Mouse (Mus musculus) lung, embryonic 15.5 days (tissue): ENCODE measurements at regions not wholly inside any gene's neighbourhood (a gene's known extent, or its start where the extent isn't known, plus 50 kb on each side); places are given as distances from the start of the nearest gene placed in this dataset.

ENCODE experiments used
- ATAC-seq: fragments of 200-750 bp; cut with Nextera tagmentation; 2 replicates; pipeline ENCODE4 v1.8.0; 2017; ENCODE audit warnings: moderate number of reproducible peaks, borderline replicate concordance; ENCODE audit not compliant: low FRiP score, low TSS enrichment; ENCODE audit errors: extremely low read depth
- H3K27ac ChIP-seq: fragments of 300-500 bp; sonication (generic); 2 replicates; pipeline ENCODE4 v1.5.1; 2015; ENCODE audit warnings: moderate library complexity, mild to moderate bottlenecking, inconsistent platforms
- H3K27me3 ChIP-seq: fragments of 300-500 bp; sonication (generic); 2 replicates; pipeline ENCODE4 v1.6.1; 2015; ENCODE audit warnings: inconsistent platforms
- H3K36me3 ChIP-seq: fragments of 300-500 bp; sonication (generic); 2 replicates; pipeline ENCODE4 v1.6.1; 2015; ENCODE audit warnings: inconsistent platforms
- H3K4me1 ChIP-seq: fragments of 300-500 bp; sonication (generic); 2 replicates; pipeline ENCODE4 v1.6.1; 2015; ENCODE audit warnings: inconsistent platforms
- H3K4me2 ChIP-seq: fragments of 300-500 bp; sonication (generic); 2 replicates; pipeline ENCODE4 v1.6.1; 2015; ENCODE audit warnings: inconsistent platforms, mild to moderate bottlenecking, moderate library complexity
- H3K4me3 ChIP-seq: fragments of 300-500 bp; sonication (generic); 2 replicates; pipeline ENCODE4 v1.5.1; 2015; ENCODE audit warnings: mild to moderate bottlenecking, inconsistent platforms
- H3K9ac ChIP-seq: fragments of 300-500 bp; sonication (generic); 2 replicates; pipeline ENCODE4 v1.6.1; 2015; ENCODE audit warnings: inconsistent platforms
- H3K9me3 ChIP-seq: fragments of 300-500 bp; sonication (generic); 2 replicates; pipeline ENCODE4 v1.6.1; 2016; ENCODE audit warnings: inconsistent platforms
- WGBS: fragments of 180-500 bp; shearing (Covaris S2); methylation state at CpG from one replicate; pipeline ENCODE4 v1.1.7; 2015; 5-methylcytosine and 5-hydroxymethylcytosine counted together

DNA sequence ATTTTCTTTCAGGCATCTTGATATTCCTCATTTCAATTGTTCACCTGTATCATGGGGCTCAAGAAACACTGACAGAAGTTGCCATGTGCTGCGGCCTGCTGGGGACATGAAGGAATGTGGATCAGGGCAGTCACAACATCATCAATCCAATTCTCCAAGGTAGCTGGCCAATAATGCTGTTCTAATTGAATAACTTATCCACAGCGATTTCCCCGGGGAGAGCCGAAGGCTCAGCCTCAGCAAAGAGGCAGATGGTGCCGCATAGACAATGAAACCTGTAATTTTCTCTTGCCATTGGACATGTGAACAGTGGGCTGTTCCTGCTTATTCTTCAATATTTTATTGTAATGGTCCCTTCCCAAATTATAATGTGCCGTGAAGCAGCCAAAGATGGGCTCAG lies 429.1 kb upstream of the Klf12 start:
- WGBS: 92% methylated on average over 6 of the region's 6 CpGs
- Histone ChIP-seq H3K36me3 (no peaks in the 10 kb centered on the region), H3K9me3 (no peaks in the 10 kb centered on the region), H3K9ac (no peak overlapping the region), H3K27me3 (no peaks in the 10 kb centered on the region), H3K4me2 (no peak overlapping the region), H3K27ac (no peak overlapping the region), H3K4me1 (no peaks in the 10 kb centered on the region), H3K4me3 (no peak overlapping the region)
- no peak for ATAC-seq

DNA sequence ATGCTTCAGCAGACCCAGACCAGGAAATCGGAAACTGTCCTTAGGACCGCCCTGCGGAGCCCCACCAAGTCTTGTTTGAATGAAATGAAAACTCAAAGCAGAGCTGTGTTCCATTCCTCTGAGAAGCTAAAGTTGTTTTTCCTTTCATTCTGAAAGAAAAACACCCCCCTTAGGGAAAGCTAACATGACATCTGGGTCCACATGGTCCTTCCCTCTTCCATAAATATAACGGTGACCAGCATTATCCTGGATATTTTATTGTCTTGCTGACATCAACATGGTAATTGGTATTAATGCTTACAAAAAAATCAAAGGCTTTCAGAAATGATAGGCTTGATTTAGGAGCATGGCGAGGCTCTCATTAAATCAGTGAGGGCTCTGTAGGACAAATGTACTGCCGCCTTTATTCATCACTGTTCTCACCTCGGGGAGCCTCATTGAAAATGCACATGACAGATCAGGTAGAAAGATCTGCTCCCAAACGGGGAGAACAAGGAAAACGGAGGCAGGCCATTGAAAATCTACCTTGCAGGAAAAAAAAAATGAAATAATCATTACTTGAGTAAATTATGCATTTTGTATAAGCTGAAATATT lies 381.0 kb upstream of the Klf12 start:
- 57% methylated on average over 9 of the region's 9 CpGs for WGBS
- Histone ChIP-seq H3K27me3 (no peaks in the 10 kb centered on the region), H3K4me2 (no peak overlapping the region), H3K36me3 (no peaks in the 10 kb centered on the region), H3K9me3 (no peaks in the 10 kb centered on the region), H3K4me1 (no peaks in the 10 kb centered on the region), H3K4me3 (no peak overlapping the region), H3K9ac (no peak overlapping the region), H3K27ac (no peak overlapping the region)
- no peak for ATAC-seq

DNA sequence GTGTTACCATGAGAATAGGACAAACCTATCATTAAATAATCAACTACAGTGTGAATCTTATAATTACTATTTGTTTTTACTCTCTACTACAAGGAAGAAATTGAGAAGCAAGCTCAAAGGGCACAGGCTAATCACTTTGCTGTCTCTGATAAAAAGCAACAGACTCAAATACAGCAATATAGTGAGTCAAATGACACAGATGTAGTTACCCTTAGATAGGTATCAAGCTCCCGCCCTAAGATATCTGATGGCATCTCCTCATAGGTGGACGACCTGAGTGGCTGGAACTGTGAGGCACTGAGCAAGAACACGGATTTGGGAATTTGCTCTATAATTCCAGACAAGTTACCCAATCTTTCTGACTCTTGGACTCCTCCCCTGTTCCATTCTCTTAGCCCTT lies 379.7 kb upstream of the Klf12 start:
- Histone ChIP-seq H3K27me3 (no peaks in the 10 kb centered on the region), H3K36me3 (no peaks in the 10 kb centered on the region), H3K4me2 (no peak overlapping the region), H3K27ac (no peak overlapping the region), H3K9ac (no peak overlapping the region), H3K9me3 (no peaks in the 10 kb centered on the region), H3K4me3 (no peak overlapping the region), H3K4me1 (no peaks in the 10 kb centered on the region)
- WGBS: 72% methylated on average over 3 of the region's 3 CpGs
- no peak for ATAC-seq

DNA sequence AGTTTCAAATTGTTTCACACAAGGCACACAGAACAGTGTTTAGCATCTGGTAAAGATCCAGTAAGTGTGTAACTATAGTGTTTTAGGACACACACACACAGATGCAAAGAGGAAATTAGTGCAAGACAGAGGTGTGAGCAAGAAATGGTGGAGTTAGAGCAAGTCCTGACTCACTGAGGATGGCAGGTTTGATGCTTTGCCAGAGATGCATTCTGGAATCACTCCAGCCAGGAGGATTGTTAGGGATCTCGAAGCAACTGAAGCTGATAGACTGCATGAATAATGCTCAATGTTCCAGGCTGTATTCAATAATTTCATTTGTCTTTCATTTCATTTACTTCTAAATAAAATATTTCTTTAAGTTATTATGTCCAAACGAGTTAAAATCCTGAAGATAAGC lies 357.6 kb upstream of the Klf12 start:
- Histone ChIP-seq H3K36me3 (no peaks in the 10 kb centered on the region), H3K9ac (no peak overlapping the region), H3K4me1 (no peaks in the 10 kb centered on the region), H3K9me3 (no peaks in the 10 kb centered on the region), H3K27me3 (no peaks in the 10 kb centered on the region), H3K4me3 (no peak overlapping the region), H3K4me2 (no peak overlapping the region), H3K27ac (no peak overlapping the region)
- WGBS: 50% methylated on average over 2 of the region's 2 CpGs
- no peak for ATAC-seq

DNA sequence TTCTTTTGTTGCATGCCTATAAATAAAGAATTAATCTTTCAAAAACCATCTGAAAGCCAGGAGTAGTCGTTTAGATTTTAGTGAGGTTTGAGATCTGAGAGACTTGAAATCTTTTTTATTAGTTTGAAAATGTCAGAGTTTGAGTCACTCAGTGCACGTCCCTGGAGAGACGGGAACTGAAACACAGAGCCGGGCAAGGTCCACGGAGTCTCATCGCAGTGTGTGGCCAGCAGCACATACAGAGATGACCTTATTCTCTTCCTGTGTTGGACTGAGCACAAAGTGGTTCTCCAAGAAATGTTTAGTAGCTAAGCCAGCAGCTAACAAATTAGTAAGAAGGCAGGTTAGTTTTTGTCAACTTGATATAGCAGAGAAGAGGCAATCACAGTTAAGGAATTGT lies 350.0 kb upstream of the Klf12 start:
- no peak for ATAC-seq
- Histone ChIP-seq H3K27ac (no peak overlapping the region), H3K27me3 (no peaks in the 10 kb centered on the region), H3K4me1 (no peaks in the 10 kb centered on the region), H3K9ac (no peak overlapping the region), H3K4me3 (no peak overlapping the region), H3K4me2 (no peak overlapping the region), H3K36me3 (no peaks in the 10 kb centered on the region), H3K9me3 (no peaks in the 10 kb centered on the region)
- WGBS: 68% methylated on average over 6 of the region's 6 CpGs

DNA sequence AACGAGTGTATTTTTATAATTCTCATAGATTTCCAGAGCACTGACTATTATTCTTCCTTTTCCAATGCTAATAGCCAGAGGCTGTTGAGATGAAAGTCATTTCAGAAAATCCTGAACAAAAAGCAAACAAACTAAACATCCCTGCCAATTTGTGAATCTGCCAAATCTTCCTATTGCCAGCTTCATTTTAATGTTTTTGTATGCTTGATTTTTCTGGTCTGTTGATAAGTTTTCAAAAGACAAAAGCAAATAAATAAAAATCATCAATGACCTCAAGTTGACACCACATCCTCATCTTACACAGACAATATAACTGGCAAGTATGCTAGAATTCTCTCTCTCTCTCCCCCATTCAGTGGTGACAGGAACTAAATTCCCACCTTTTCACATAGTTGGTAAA lies 347.2 kb upstream of the Klf12 start:
- Histone ChIP-seq H3K9ac (no peak overlapping the region), H3K4me3 (no peak overlapping the region), H3K9me3 (no peaks in the 10 kb centered on the region), H3K4me2 (no peak overlapping the region), H3K27me3 (no peaks in the 10 kb centered on the region), H3K4me1 (no peaks in the 10 kb centered on the region), H3K36me3 (no peaks in the 10 kb centered on the region), H3K27ac (no peak overlapping the region)
- WGBS: 44% methylated on average over 1 of the region's 1 CpGs
- no peak for ATAC-seq

DNA sequence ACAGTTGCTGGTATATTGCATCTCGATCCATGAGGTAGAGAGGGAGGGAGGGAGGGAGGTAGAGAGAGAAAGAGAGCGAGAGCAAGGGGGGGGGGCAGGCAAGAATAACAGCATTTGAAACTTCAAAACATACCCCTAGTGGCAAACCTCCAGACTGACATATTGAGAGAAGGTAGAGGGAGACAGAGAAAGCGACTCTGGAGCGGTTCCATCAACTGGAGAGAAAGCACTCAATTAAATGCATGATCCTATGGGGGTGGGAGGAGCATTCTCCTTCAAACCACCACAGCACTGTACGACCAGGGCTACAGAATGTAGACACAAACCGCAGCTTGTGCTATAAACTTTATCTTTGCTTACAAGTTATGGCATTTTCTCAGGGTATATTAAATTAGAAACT lies 345.7 kb upstream of the Klf12 start:
- H3K27ac ChIP-seq: no peak overlapping the region
- no peak overlapping the region for H3K4me3 ChIP-seq
- no peak for ATAC-seq
- 52% methylated on average over 6 of the region's 6 CpGs for WGBS
- H3K9ac ChIP-seq: no peak overlapping the region
- H3K9me3 ChIP-seq: no peaks in the 10 kb centered on the region
- H3K27me3 ChIP-seq: no peaks in the 10 kb centered on the region
- no peak overlapping the region for H3K4me2 ChIP-seq
- no peaks in the 10 kb centered on the region for H3K36me3 ChIP-seq
- no peaks in the 10 kb centered on the region for H3K4me1 ChIP-seq

DNA sequence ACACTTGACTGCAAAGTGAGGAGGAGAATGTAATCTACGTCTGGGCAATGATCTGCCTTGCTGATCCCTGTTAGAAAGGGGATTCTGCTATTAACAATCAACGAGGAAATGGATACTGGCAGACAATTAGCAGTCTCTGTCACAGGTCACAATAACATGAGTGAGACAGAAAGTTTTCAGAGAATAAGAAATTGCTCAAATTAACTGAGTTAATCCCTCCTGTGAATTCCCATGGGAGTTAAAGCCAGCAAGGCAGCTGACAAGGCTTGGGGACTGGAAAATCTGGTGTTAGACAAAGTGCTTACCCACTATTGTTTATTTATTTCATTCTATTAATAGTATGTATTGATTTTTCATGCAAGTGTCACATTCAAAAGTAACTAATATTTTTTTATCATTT lies 343.0 kb upstream of the Klf12 start:
- Histone ChIP-seq H3K27ac (no peak overlapping the region), H3K9ac (no peak overlapping the region), H3K36me3 (no peaks in the 10 kb centered on the region), H3K4me2 (no peak overlapping the region), H3K9me3 (no peaks in the 10 kb centered on the region), H3K4me1 (no peaks in the 10 kb centered on the region), H3K27me3 (no peaks in the 10 kb centered on the region), H3K4me3 (no peak overlapping the region)
- no peak for ATAC-seq
- 46% methylated on average over 2 of the region's 2 CpGs for WGBS

DNA sequence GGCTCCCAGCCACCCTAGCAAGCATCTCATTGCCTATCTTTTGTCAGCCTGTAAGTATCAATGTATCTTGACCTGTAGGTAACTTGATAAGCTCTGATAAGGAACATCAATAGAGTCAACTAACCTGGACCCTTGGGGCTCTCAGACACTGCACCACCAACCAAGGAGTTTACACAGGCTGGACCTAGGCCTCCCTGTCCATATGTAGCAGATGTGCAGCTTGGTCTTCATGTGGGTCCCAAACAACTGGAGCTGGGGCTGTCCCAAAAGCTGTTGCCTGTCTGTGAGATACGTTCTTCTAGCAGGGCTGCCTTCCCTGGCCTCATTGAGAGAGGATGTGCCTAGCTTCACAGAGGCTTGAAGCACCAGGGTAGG lies 335.2 kb upstream of the Klf12 start:
- WGBS: 80% methylated on average over 1 of the region's 1 CpGs
- H3K9ac ChIP-seq: no peak overlapping the region
- H3K9me3 ChIP-seq: no peaks in the 10 kb centered on the region
- no peak for ATAC-seq
- H3K4me2 ChIP-seq: no peak overlapping the region
- H3K27me3 ChIP-seq: no peaks in the 10 kb centered on the region
- H3K36me3 ChIP-seq: no peaks in the 10 kb centered on the region
- no peak overlapping the region for H3K4me3 ChIP-seq
- H3K27ac ChIP-seq: no peak overlapping the region
- H3K4me1 ChIP-seq: no peaks in the 10 kb centered on the region

DNA sequence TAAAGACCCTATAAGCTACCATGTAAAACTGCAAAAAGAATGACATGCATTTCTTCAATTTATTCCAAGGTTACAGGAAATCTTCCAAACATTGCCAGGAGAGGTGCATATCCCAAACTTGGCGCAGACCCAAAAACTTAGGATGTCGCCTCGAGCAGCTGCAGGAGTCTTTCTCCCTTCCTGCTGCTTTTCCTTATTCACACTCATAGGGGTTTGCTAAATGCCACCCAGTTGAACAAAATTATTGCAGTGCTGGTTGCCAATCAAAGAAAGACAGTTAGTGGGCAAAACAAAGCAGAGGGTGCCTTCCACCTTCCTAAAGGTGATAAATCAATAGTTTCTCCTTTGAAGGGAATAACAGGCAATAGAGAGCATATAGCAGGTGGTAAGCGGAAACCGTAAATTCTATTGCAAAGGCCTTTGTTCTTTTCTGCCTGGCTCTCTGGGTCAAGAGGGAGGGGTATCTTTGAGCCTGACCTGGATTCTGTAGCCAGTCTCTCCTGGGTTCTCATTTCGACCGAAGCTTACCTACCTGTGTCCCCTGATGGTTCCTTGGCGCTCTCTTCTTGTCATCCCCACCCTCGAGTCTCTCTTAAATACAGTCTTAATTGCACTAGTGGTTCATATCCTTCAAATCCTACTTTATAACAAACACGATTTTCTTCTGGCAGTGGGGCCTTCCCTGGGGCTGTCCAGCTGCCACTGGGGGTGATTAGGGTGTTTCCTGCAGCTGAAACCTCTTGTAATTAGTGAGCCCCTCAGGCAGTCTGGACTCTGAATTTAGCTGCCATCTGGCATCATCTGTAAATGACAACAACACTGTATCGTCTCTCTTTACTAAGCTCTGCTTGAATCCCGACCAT lies 334.5 kb upstream of the Klf12 start:
- 64% methylated on average over 12 of the region's 12 CpGs for WGBS
- ATAC-seq: no peak

DNA sequence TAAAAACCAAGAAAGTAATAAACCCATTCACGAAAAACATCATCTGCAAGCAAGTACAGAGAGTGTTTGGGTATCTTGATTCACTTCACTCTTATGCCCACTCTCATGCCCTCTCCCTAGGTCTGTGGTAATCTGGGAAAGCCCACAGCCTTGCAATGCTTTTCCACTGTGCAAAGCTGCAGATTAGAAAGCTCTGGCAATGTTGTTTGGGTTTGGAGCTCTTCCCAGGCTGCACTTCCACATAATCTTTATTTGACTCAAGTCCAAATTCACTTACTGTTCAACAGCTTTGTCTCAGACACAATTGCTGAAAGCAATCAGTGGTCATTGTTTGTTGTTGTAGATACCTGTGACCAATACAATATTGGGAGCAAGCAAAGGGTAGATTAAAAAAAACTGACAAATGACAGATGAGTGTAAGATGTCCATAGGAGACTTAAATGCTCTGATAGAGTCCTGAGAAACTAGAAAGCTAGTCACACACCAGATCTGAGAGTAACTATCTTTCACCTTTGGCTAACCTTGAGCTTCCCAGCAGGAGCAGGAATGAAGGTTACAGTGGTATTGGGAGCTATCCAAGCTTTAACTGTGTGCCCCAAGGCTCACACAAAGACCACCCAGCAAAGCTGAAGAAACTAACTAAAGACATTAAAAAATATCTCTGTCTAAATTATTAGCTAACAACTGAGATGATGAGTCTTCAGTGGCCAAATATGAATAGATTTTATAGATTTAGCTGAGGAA lies 325.7 kb upstream of the Klf12 start:
- WGBS: 76% methylated on average over 1 of the region's 1 CpGs
- H3K9ac ChIP-seq: no peak overlapping the region
- no peaks in the 10 kb centered on the region for H3K36me3 ChIP-seq
- H3K9me3 ChIP-seq: no peaks in the 10 kb centered on the region
- no peak overlapping the region for H3K4me2 ChIP-seq
- no peak for ATAC-seq
- H3K27me3 ChIP-seq: no peaks in the 10 kb centered on the region
- H3K4me1 ChIP-seq: peaks cover 7% of the 10 kb centered on the region; the same call in 1 of the 2 replicates
- H3K4me3 ChIP-seq: no peak overlapping the region
- no peak overlapping the region for H3K27ac ChIP-seq

More for the DNA sequence above, 334.5 kb upstream of the Klf12 start:
- Histone ChIP-seq H3K9me3 (no peaks in the 10 kb centered on the region), H3K4me1 (no peaks in the 10 kb centered on the region), H3K9ac (no peak overlapping the region), H3K27me3 (no peaks in the 10 kb centered on the region), H3K4me3 (no peak overlapping the region), H3K36me3 (no peaks in the 10 kb centered on the region), H3K27ac (no peak overlapping the region), H3K4me2 (no peak overlapping the region)

DNA sequence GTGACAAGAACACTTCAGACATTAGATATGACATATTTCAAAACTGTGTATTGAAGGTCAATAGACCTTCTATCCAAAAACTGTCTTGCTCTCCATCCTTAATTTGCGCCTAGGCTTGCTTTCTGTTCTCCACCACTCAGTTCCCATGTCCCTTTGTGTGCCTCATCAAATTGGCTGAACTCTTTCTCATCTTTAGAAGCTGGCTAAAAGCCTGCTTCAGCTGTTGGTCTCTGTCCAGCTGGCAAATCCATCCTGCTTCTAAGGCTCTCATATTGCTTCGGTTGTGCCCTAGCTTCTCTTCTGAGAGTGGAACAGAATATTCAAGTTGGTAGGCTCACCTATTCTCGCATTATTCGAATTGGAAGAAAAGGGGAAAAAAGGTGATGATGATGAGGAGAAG lies 322.6 kb upstream of the Klf12 start:
- 64% methylated on average over 4 of the region's 4 CpGs for WGBS
- Histone ChIP-seq H3K4me1 (peaks cover 7% of the 10 kb centered on the region; the same call in 1 of the 2 replicates), H3K9ac (no peak overlapping the region), H3K4me2 (no peak overlapping the region), H3K27me3 (no peaks in the 10 kb centered on the region), H3K36me3 (no peaks in the 10 kb centered on the region), H3K9me3 (no peaks in the 10 kb centered on the region), H3K4me3 (no peak overlapping the region), H3K27ac (no peak overlapping the region)
- ATAC-seq: peak; percentile 70; the same call in 1 of the 2 replicates
